Mouse (Mus musculus): Measurements from ENCODE around the gene Snx21. TPM values are rescaled to one million over a fixed set of nuclear protein-coding genes. Genes with fewer than 3 reads are reported as not detected.
A peak's percentile ranks its signal among the peaks of the same experiment; 100 is the strongest.

The Snx21 gene
- total RNA-seq (2021), result 10 to 100 TPM; 52.9 to 57.0 TPM
- long read RNA-seq, experiment 1, transcript Snx21-201 (3 exons, 2,590 nt), result minor isoform, 5 of 44 reads
- long read RNA-seq, experiment 1, transcript Snx21-203 (2 exons, 1,243 nt), result major isoform, 9 of 44 reads
- long read RNA-seq, experiment 1, partial matches to known transcripts, result 0 of 44 reads
- long read RNA-seq, experiment 1, other reads (novel, unspliced or antisense), result 27 of 44 reads
- long read RNA-seq, experiment 2, transcript Snx21-204 (3 exons, 1,825 nt), result major isoform, 6 of 28 reads
- long read RNA-seq, experiment 2, partial matches to known transcripts, result 1 of 28 reads
- long read RNA-seq, experiment 2, other reads (novel, unspliced or antisense), result 15 of 28 reads

GRCm38 (mm10) chr2:164785481-164786387 is at the start of gene Snx21:
Snx21 (plus strand) TSS chr2:164785823.
- DNase-seq (ENCODE audit: low spot score in 2 of 2), result peak; percentile 83 to 86

GRCm38 (mm10) chr2:164737377-164738090 is 48.1 kb upstream of the Snx21 start:
- DNase-seq (ENCODE audit: low spot score in 2 of 2), result no peak

GRCm38 (mm10) chr2:164739876-164740275 is 45.7 kb upstream of the Snx21 start:
- DNase-seq (ENCODE audit: low spot score in 2 of 2), result no peak

DNA sequence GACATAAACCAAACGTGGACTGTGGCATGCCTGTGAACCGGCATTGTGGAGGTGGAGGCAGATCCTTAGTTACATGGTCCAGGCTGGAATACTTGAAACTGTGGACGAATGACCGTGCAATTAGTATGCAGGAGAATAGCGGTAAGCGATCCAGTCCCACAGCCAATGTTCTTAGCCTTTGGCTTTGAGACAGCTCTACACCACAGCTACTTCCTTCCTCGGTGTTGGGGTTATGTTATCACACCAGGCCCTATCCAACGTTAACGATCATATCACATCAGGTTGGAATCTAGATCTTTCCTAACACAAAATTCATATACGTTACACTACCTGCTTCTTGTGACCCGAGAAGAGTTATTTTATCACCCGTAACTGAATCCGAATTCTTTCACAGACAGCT is 40.6 kb upstream of the Snx21 start:
- DNase-seq (ENCODE audit: low spot score in 2 of 2), result no peak

DNA sequence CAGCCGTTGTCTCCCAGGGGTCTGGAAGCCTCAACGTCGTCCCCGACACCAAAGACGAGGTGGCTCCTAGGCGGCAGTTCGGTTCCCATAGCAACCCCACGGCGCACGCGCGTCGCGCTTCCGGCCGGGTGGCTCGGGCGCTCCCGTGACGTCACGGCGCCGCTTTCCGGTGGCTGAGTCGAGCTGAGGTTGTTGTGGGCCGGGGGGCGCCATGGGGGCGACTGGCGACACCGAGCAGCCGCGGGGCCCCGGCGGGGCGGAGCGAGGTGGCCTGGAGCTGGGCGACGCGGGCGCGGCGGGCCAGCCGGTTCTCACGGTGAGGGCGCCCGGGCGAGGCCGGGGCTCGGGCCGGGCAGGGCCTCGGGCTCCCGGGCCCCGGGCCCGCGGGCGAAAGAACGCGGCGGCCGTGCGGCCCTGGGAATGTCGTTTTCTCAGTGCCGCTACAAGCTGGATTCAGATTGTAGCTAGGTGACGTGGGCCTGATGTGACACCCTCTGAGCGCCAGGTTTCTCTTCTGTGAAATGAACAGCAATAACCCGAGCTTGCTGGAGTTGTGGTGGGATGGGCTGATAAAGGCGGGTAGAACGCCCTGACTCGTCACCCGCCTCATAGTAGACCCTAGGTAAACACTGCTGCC is 39.7 kb upstream of the Snx21 start, which contains the start of the genes Wfdc3 and Dnttip1:
Wfdc3 (minus strand) TSS at position 89 of the 637 bp plus-strand sequence.
Dnttip1 (plus strand) TSS at position 141 of the 637 bp plus-strand sequence.
- peak; percentile 92 to 96 for DNase-seq (ENCODE audit: low spot score in 2 of 2)

DNA sequence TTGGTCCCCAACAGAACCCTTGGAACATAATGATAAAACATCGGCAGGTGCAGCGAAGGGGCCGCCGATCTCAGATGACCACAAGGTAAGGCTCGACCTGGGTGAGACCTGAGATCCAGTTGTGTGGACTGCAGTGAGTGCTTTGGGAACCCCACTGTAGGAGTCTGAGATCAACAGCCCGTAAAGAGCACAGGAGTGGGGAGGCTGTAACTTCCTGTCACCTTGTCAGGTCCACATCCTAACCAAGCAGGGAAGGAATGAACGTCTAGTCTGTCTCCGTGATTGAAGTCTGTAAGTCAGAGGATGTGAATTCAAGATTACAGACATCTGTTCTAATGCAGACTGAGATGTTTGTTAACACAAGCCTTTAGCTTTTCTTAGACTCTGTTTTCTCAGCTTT is 38.9 kb upstream of the Snx21 start:
- DNase-seq (ENCODE audit: low spot score in 2 of 2), result no peak

- no peak for DNase-seq (ENCODE audit: low spot score in 2 of 2)
Measured at GRCm38 (mm10) chr2:164748191-164748590, 37.4 kb upstream of the Snx21 start.

DNA sequence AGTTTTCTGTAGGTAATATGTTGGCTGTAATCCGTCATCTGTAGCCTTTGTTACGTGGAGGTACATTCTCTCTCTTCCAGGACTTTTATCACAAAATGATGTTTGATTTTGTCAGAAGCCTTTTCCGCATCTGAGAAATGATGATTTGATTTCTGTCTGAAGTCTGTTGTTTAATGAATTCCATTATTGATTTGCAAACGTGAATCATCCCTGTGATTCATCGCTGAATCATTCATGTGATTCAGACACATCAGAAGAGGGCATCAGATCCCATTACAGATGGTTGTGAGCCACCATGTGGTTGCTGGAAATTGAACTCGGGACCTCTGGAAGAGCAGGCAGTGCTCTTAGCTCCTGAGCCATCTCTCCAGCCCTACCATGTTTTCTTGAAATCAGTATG is 36.6 kb upstream of the Snx21 start:
- no peak for DNase-seq (ENCODE audit: low spot score in 2 of 2)

- DNase-seq (ENCODE audit: low spot score in 2 of 2), result no peak
Measured at GRCm38 (mm10) chr2:164752454-164752853, 33.2 kb upstream of the Snx21 start.

- no peak for DNase-seq (ENCODE audit: low spot score in 2 of 2)
Measured at GRCm38 (mm10) chr2:164754105-164754504, 31.5 kb upstream of the Snx21 start.

DNA sequence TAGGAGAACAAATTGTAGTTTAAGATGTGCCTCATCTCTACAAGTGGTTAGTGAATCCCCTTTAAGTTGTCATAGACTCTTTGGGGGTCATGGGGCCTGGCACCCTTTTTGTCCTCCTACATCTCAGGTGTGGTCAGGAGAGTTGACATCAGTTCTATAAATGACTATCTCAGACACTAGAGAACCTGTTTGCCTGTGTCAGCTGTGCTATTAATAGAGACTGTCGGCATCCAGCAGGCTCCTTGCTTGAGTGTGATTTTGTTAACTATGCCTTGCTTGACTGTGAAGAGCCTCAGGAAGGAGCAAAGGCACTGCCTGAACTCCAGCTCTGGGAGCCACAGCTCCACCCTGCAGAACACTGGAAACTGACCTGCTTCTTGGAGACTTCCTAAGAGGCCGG is 30.8 kb upstream of the Snx21 start:
- no peak for DNase-seq (ENCODE audit: low spot score in 2 of 2)

GRCm38 (mm10) chr2:164757841-164758240 is 27.8 kb upstream of the Snx21 start:
- DNase-seq (ENCODE audit: low spot score in 2 of 2), result no peak

DNA sequence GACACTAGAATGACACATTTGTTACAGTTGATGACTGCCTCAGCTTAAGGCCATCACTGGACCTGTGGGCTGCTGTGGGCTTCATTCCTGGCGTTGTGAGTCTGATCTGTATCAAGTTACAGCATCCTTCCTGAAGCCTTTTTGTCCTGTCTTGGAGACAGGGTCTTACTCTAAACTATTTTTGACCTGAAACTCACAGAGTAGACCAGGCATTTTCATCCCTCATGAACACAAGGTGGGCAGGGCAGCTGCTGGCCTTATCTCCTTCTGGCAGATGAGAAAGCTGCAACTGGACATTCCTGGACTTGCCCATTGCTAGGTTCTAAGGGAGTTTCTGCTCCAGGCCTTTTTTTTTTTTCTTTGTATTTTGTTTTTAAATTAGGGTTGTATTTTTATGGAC is 26.9 kb upstream of the Snx21 start:
- DNase-seq (ENCODE audit: low spot score in 2 of 2), result no peak

DNA sequence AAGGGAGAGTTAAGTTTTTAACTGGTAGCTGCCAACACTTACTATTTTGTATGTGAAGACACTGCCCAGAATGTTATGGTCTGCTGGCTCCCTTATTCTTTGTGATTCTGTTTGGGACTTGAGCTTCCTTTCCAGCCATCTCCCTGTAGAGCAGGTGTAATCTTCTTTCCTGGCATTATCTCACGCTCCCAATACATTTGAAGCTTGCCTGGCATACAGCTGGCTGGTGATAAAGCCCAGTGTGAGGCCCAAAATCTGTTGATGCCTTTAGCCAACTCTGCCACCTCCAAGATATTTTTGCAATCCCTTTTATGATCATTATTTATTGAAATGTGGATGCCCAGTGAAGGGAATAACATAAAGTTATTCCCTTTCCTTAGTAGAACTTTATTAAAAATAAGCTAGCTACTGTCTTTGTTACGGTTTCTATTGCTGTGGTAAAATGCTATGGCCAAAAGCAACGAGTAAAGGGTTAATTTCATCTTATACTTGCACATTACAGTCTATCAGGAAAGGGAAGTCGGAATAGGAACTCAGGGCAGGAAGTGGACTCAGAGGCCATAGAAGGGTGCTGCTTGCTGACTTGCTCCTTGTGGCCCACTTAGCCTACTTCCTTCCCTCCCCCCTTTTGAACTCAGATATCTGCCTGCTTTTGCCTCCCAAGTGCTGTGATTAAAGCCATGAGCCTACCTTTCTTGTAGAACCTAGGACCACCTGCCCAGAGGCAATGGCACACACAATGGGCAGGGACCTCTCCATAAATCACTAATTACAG is 25.4 kb upstream of the Snx21 start:
- DNase-seq (ENCODE audit: low spot score in 2 of 2), result no peak

- DNase-seq (ENCODE audit: low spot score in 2 of 2), result no peak
Measured at GRCm38 (mm10) chr2:164761502-164761901, 24.1 kb upstream of the Snx21 start.

DNA sequence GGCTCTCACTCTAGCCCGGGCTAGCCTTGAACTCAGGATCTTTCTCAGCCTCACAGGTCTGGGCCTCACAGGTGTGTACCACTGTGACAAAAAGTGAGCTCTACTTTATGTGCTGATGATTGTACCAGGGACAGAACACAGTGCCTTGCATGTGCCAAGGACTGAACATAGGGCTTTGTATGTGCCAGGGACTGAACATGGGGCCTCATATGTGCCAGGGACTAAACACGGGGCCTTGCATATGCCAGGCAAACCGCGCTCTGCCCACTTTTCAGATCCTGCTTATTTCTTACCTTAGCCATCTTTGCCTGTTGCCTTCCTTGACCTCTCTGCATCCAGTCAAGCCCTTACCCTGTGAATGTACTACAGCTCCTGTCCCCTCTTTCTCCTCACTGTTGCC is 23.7 kb upstream of the Snx21 start:
- DNase-seq (ENCODE audit: low spot score in 2 of 2), result no peak

DNA sequence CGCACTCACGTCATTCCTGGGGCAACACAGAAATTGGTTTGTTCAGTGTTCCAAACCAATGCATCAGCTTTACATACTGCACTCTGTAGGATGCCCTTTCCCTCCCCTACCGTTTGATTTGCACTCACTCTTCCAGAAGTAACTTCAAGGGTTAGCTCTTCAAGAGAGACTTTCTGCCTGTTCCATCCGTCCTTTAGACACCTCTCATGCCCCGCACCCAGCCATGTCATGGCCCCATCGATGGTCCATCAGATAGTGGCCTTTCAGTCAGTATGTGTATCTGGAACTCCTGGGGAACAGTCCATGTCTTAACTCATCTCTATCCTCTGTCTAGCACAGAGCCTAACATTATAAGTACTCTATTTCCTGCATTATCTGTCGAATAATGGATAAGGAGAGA is 23.0 kb upstream of the Snx21 start:
- no peak for DNase-seq (ENCODE audit: low spot score in 2 of 2)

DNA sequence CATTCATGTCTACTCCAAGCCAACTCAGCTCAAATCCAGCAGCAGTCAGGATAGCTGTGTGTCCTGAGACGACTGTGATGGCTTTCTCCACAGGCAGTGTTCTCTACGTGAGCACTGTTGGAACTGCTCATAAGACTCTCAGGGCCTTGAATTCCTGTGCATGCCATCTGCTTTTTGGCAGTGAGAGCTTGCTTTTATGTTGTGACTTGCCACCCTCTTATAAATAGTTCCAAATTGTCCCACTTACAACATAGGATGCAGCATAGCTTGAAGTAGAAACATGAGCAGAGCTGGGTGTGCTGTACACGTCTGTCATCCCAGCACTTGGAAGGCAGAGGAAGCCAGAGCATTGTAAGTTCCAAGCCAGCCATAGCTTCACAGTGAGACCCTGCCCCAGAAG is 19.8 kb upstream of the Snx21 start:
- DNase-seq (ENCODE audit: low spot score in 2 of 2), result peak; percentile 14 to 22

- no peak for DNase-seq (ENCODE audit: low spot score in 2 of 2)
Measured at GRCm38 (mm10) chr2:164767812-164768540, 17.6 kb upstream of the Snx21 start.

All from left cerebral cortex, adult 18-20 months (tissue).